Mouse (Mus musculus) midbrain, embryonic 10.5 days (tissue): ENCODE measurements around the gene Meox2. TPM values are rescaled to one million over a fixed set of nuclear protein-coding genes. Genes with fewer than 3 reads are reported as not detected.
"Not testable (repeated sequence)": the region's sequence is repeated elsewhere in the genome, so short reads cannot be mapped to it uniquely, and the experiment has no call there.

ENCODE experiments used
- DNase-seq: peaks from one replicate; pipeline ENCODE4 v3.0.0-alpha.2; 2017; ENCODE audit warnings: low spot score
- H3K27ac ChIP-seq: fragments of 300-500 bp; sonication (generic); replicated peaks from 2 replicates; pipeline ENCODE4 v1.5.1; 2016; ENCODE audit warnings: mild to moderate bottlenecking
- H3K27me3 ChIP-seq: fragments of 300-500 bp; sonication (generic); 2 replicates; pipeline ENCODE4 v1.6.1; 2016; ENCODE audit warnings: low read depth, mild to moderate bottlenecking; ENCODE audit not compliant: poor library complexity, severe bottlenecking
- H3K36me3 ChIP-seq: fragments of 300-500 bp; sonication (generic); 2 replicates; pipeline ENCODE4 v1.6.1; 2016; ENCODE audit warnings: mild to moderate bottlenecking, moderate library complexity
- H3K4me1 ChIP-seq: fragments of 300-500 bp; sonication (generic); 2 replicates; pipeline ENCODE4 v1.6.1; 2016
- H3K4me3 ChIP-seq: fragments of 300-500 bp; sonication (generic); 2 replicates; pipeline ENCODE4 v1.5.1; 2016; ENCODE audit warnings: mild to moderate bottlenecking, moderate library complexity
- H3K9me3 ChIP-seq: fragments of 300-500 bp; sonication (generic); replicated peaks from 2 replicates; pipeline ENCODE4 v1.6.1; 2016; ENCODE audit warnings: mild to moderate bottlenecking
- WGBS: fragments of 180-500 bp; shearing (Covaris S2); methylation state at CpG from one replicate; pipeline ENCODE4 v1.1.7; 2016; 5-methylcytosine and 5-hydroxymethylcytosine counted together
- polyA plus RNA-seq: library from polyadenylated mRNA; unstranded; fragments of >200 nt; fragmentation: Nextera tagmentation; extraction: Ambion mirVana; gene quantifications from 2 replicates; pipeline ENCODE4 v1.2.1, GENCODE M21; 2016

The Meox2 gene
- 0.91 and 0.95 TPM in 2 replicates for polyA plus RNA-seq

- no peak within 1 kb of the TSS; the same call in 1 of the 2 replicates for H3K27ac ChIP-seq
- DNase-seq: peak; percentile 60
- H3K36me3 ChIP-seq: no peaks in the 10 kb centered on the region
- H3K4me1 ChIP-seq: peaks cover 22% of the 10 kb centered on the region
- H3K4me3 ChIP-seq: peak within 1 kb of the TSS; percentile 60
- under 1% methylated on average over 12 of the region's 12 CpGs for WGBS
- H3K9me3 ChIP-seq: no peaks in the 10 kb centered on the region
- H3K27me3 ChIP-seq: peaks cover 69% of the 10 kb centered on the region
These were observed at the start of gene Meox2 for GRCm38 (mm10) chr12:37108390-37108738. Meox2 (plus strand) TSS chr12:37108540.

GRCm38 (mm10) chr12:37072636-37073035 lies 35.7 kb upstream of the Meox2 start:
- WGBS: 69% methylated on average over 3 of the region's 3 CpGs

GRCm38 (mm10) chr12:37077308-37077707 lies 31.0 kb upstream of the Meox2 start:
- Histone ChIP-seq H3K4me1 (no peaks in the 10 kb centered on the region), H3K27me3 (no peaks in the 10 kb centered on the region), H3K27ac (no peak overlapping the region), H3K36me3 (no peaks in the 10 kb centered on the region), H3K4me3 (no peak overlapping the region), H3K9me3 (no peaks in the 10 kb centered on the region)
- 71% methylated on average over 1 of the region's 1 CpGs for WGBS
- no peak for DNase-seq

More at GRCm38 (mm10) chr12:37072636-37073035, 35.7 kb upstream of the Meox2 start:
- Histone ChIP-seq H3K4me1 (no peaks in the 10 kb centered on the region), H3K27ac (no peak overlapping the region), H3K36me3 (no peaks in the 10 kb centered on the region), H3K4me3 (no peak overlapping the region), H3K9me3 (no peaks in the 10 kb centered on the region), H3K27me3 (no peaks in the 10 kb centered on the region)
- DNase-seq: no peak

GRCm38 (mm10) chr12:37080005-37080404 lies 28.3 kb upstream of the Meox2 start:
- H3K27me3 ChIP-seq, DNase-seq, H3K36me3 ChIP-seq, H3K9me3 ChIP-seq, H3K27ac ChIP-seq, H3K4me1 ChIP-seq, H3K4me3 ChIP-seq: not testable (repeated sequence)
- 57% methylated on average over 5 of the region's 5 CpGs for WGBS

GRCm38 (mm10) chr12:37106541-37106940 lies 1.8 kb upstream of the Meox2 start:
- no peaks in the 10 kb centered on the region for H3K9me3 ChIP-seq
- no peaks in the 10 kb centered on the region for H3K36me3 ChIP-seq
- no peak overlapping the region for H3K27ac ChIP-seq
- H3K27me3 ChIP-seq: peaks cover 60% of the 10 kb centered on the region
- WGBS: 34% methylated on average over 8 of the region's 8 CpGs
- no peak overlapping the region for H3K4me3 ChIP-seq
- H3K4me1 ChIP-seq: peaks cover 22% of the 10 kb centered on the region
- no peak for DNase-seq

GRCm38 (mm10) chr12:37107150-37107549 lies 1.2 kb upstream of the Meox2 start:
- DNase-seq: peak; percentile 18
- no peak overlapping the region for H3K4me3 ChIP-seq
- peaks cover 22% of the 10 kb centered on the region for H3K4me1 ChIP-seq
- WGBS: 48% methylated on average over 2 of the region's 2 CpGs
- H3K27ac ChIP-seq: no peak overlapping the region
- H3K36me3 ChIP-seq: no peaks in the 10 kb centered on the region
- H3K27me3 ChIP-seq: peaks cover 66% of the 10 kb centered on the region
- no peaks in the 10 kb centered on the region for H3K9me3 ChIP-seq

GRCm38 (mm10) chr12:37107713-37108389 lies 489 bp upstream of the Meox2 start:
- peaks cover 69% of the 10 kb centered on the region for H3K27me3 ChIP-seq
- no peaks in the 10 kb centered on the region for H3K9me3 ChIP-seq
- 22% methylated on average over 20 of the region's 20 CpGs for WGBS
- no peak overlapping the region; the same call in 1 of the 2 replicates for H3K27ac ChIP-seq
- H3K4me1 ChIP-seq: peaks cover 22% of the 10 kb centered on the region
- H3K4me3 ChIP-seq: peak overlapping the region; percentile 60
- H3K36me3 ChIP-seq: no peaks in the 10 kb centered on the region
- no peak for DNase-seq

- under 1% methylated on average over 29 of the region's 29 CpGs for WGBS
- H3K36me3 ChIP-seq: no peaks in the 10 kb centered on the region
- DNase-seq: peak; percentile 58
- H3K4me1 ChIP-seq: peaks cover 22% of the 10 kb centered on the region
- no peak overlapping the region for H3K27ac ChIP-seq
- H3K9me3 ChIP-seq: no peaks in the 10 kb centered on the region
- peak overlapping the region; percentile 60 for H3K4me3 ChIP-seq
- H3K27me3 ChIP-seq: peaks cover 69% of the 10 kb centered on the region
These were observed 606 bp downstream of the Meox2 start for GRCm38 (mm10) chr12:37108819-37109473.

- H3K9me3 ChIP-seq: no peaks in the 10 kb centered on the region
- DNase-seq: peak; percentile 51
- WGBS: 5% methylated on average over 18 of the region's 18 CpGs
- H3K4me3 ChIP-seq: peak overlapping the region; percentile 60
- peaks cover 22% of the 10 kb centered on the region for H3K4me1 ChIP-seq
- H3K27me3 ChIP-seq: peaks cover 69% of the 10 kb centered on the region
- no peaks in the 10 kb centered on the region for H3K36me3 ChIP-seq
- H3K27ac ChIP-seq: no peak overlapping the region
These were observed 1.2 kb downstream of the Meox2 start for GRCm38 (mm10) chr12:37109474-37110012.

GRCm38 (mm10) chr12:37110977-37111376 lies 2.6 kb downstream of the Meox2 start:
- 60% methylated on average over 9 of the region's 9 CpGs for WGBS
- Histone ChIP-seq H3K9me3 (no peaks in the 10 kb centered on the region), H3K36me3 (no peaks in the 10 kb centered on the region), H3K4me3 (no peak overlapping the region), H3K27me3 (peaks cover 64% of the 10 kb centered on the region), H3K4me1 (peaks cover 22% of the 10 kb centered on the region), H3K27ac (no peak overlapping the region)
- no peak for DNase-seq

- WGBS: 87% methylated on average over 5 of the region's 5 CpGs
These were observed 10.9 kb downstream of the Meox2 start for GRCm38 (mm10) chr12:37119246-37119645.

GRCm38 (mm10) chr12:37123763-37124162 lies 15.4 kb downstream of the Meox2 start:
- H3K27ac ChIP-seq: no peak overlapping the region
- H3K4me3 ChIP-seq: no peak overlapping the region
- no peaks in the 10 kb centered on the region for H3K9me3 ChIP-seq
- no peaks in the 10 kb centered on the region for H3K36me3 ChIP-seq
- DNase-seq: no peak
- 95% methylated on average over 2 of the region's 2 CpGs for whole genome bisulfite sequencing
- no peaks in the 10 kb centered on the region for H3K4me1 ChIP-seq
- H3K27me3 ChIP-seq: no peaks in the 10 kb centered on the region

More at GRCm38 (mm10) chr12:37119246-37119645, 10.9 kb downstream of the Meox2 start:
- Histone ChIP-seq H3K27ac (no peak overlapping the region), H3K9me3 (no peaks in the 10 kb centered on the region), H3K4me1 (no peaks in the 10 kb centered on the region), H3K36me3 (no peaks in the 10 kb centered on the region), H3K4me3 (no peak overlapping the region), H3K27me3 (no peaks in the 10 kb centered on the region)
- DNase-seq: no peak
